Mouse (Mus musculus) left cerebral cortex, postnatal 10 days (tissue): ENCODE results near the gene Itsn1. TPM values are rescaled to one million over a fixed set of nuclear protein-coding genes. Genes with fewer than 3 reads are reported as not detected.
A peak's percentile ranks its signal among the peaks of the same experiment; 100 is the strongest.

Experiments used
- DNase-seq, 2 experiments: peaks; one replicate each; pipeline ENCODE4 v3.0.0; 2021 to 2022; ENCODE audit warnings: low spot score in 2 of 2, mixed read lengths in 1 of 2; ENCODE audit errors: extremely low spot score in 1 of 2
- intact Hi-C: fragments of 180-260 bp; cut with DNase I; formaldehyde crosslinking; loops from one replicate; pipeline ENCODE4 v1.15.1; 2025
- total RNA-seq, 2 experiments: library from RNA; stranded (reverse); gene quantifications; 2 replicates each; pipeline ENCODE4 v1.2.3; 2021

Itsn1 gene
- total RNA-seq, 2 experiments from 2014 or later: 132 to 137 TPM

- intact Hi-C loops: no loop called here
- DNase-seq: no peak
These were observed 150.0 kb downstream of the Itsn1 start for GRCm38 (mm10) chr16:91879101-91879500.

- intact Hi-C loops: no loop called here
- no peak for DNase-seq
These were observed 152.0 kb downstream of the Itsn1 start for GRCm38 (mm10) chr16:91880869-91881767.

GRCm38 (mm10) chr16:91882168-91882859 is 153.2 kb downstream of the Itsn1 start:
- intact Hi-C loops: no loop called here
- DNase-seq: no peak

GRCm38 (mm10) chr16:91883636-91884035 is 154.6 kb downstream of the Itsn1 start:
- intact Hi-C loops: no loop called here
- no peak for DNase-seq

- intact Hi-C loops: no loop called here
- DNase-seq: no peak
These were observed 155.1 kb downstream of the Itsn1 start for GRCm38 (mm10) chr16:91884196-91884595.

- DNase-seq: no peak
- intact Hi-C loops: no loop called here
These were observed 156.5 kb downstream of the Itsn1 start for GRCm38 (mm10) chr16:91885389-91886122.

- no peak for DNase-seq
- intact Hi-C loops: no loop called here
These were observed 159.3 kb downstream of the Itsn1 start for GRCm38 (mm10) chr16:91888368-91888767.

- intact Hi-C loops: no loop called here
- DNase-seq: peak in 1 of 2 experiments; percentile 62
These were observed 160.8 kb downstream of the Itsn1 start for GRCm38 (mm10) chr16:91889831-91890230.

- intact Hi-C loops: no loop called here
- no peak for DNase-seq
These were observed 162.1 kb downstream of the Itsn1 start for GRCm38 (mm10) chr16:91891218-91891617.

GRCm38 (mm10) chr16:91896426-91896830 is 167.3 kb downstream of the Itsn1 start:
- peak; percentile 77 to 79 for DNase-seq
- intact Hi-C loops: no loop called here

- intact Hi-C loops: no loop called here
- DNase-seq: peak in 1 of 2 experiments; percentile 66
These were observed 170.1 kb downstream of the Itsn1 start for GRCm38 (mm10) chr16:91898850-91899848.

GRCm38 (mm10) chr16:91900274-91900673 is 171.2 kb downstream of the Itsn1 start:
- no peak for DNase-seq
- intact Hi-C loops: no loop called here

GRCm38 (mm10) chr16:91903801-91904506 is 174.9 kb downstream of the Itsn1 start:
- intact Hi-C loops: no loop called here
- DNase-seq: no peak

GRCm38 (mm10) chr16:91905127-91905860 is 176.2 kb downstream of the Itsn1 start:
- intact Hi-C loops: no loop called here
- peak in 1 of 2 experiments; percentile 69 for DNase-seq

- intact Hi-C loops: no loop called here
These were observed 176.9 kb downstream of the Itsn1 start for GRCm38 (mm10) chr16:91905987-91906386.

GRCm38 (mm10) chr16:91906672-91907071 is 177.6 kb downstream of the Itsn1 start:
- intact Hi-C loops: no loop called here
- DNase-seq: no peak

More at GRCm38 (mm10) chr16:91905987-91906386, 176.9 kb downstream of the Itsn1 start:
- peak in 1 of 2 experiments; percentile 56 for DNase-seq

GRCm38 (mm10) chr16:91907158-91907557 is 178.1 kb downstream of the Itsn1 start:
- intact Hi-C loops: no loop called here
- DNase-seq: peak in 1 of 2 experiments; percentile 74
